Mouse (Mus musculus): ENCODE results near the gene Mepce. TPM values are rescaled to one million over a fixed set of nuclear protein-coding genes. Genes with fewer than 3 reads are reported as not detected.
"Not testable (repeated sequence)": the region's sequence is repeated elsewhere in the genome, so short reads cannot be mapped to it uniquely, and the experiment has no call there.

Mepce gene
- polyA plus RNA-seq, 1 experiment from 2014 or later, result 11.8 TPM

- not testable (repeated sequence) for H3K27ac ChIP-seq; H3K27me3 ChIP-seq (ENCODE audit: low read depth, poor library complexity, severe bottlenecking); H3K4me3 ChIP-seq; DNase-seq (ENCODE audit: low spot score); H3K9me3 ChIP-seq (replicated peaks)
- 92% methylated on average over 8 of the region's 8 CpGs for WGBS
- H3K4me1 ChIP-seq, result peaks cover 45% of the 10 kb centered on the region
- peaks cover 50% of the 10 kb centered on the region for H3K36me3 ChIP-seq
These were observed 37.2 kb downstream of the Mepce start for GRCm38 (mm10) chr5:137750212-137750611.

- Histone ChIP-seq H3K4me1 (peaks cover 46% of the 10 kb centered on the region), H3K27me3 (ENCODE audit: low read depth, poor library complexity, severe bottlenecking) (no peaks in the 10 kb centered on the region), H3K27ac (peak overlapping the region; percentile 63), H3K36me3 (peaks cover 47% of the 10 kb centered on the region), H3K4me3 (peak overlapping the region; percentile 81; the same call in 1 of the 2 replicates), H3K9me3 (replicated peaks) (no peaks in the 10 kb centered on the region)
- WGBS, result 59% methylated on average over 6 of the region's 6 CpGs
- DNase-seq (ENCODE audit: low spot score), result no peak
These were observed 38.1 kb downstream of the Mepce start for GRCm38 (mm10) chr5:137749196-137749836.

- Histone ChIP-seq H3K27me3 (ENCODE audit: low read depth, poor library complexity, severe bottlenecking) (no peaks in the 10 kb centered on the region), H3K27ac (peak overlapping the region; percentile 88), H3K4me1 (peaks cover 46% of the 10 kb centered on the region), H3K9me3 (replicated peaks) (no peaks in the 10 kb centered on the region), H3K36me3 (peaks cover 36% of the 10 kb centered on the region), H3K4me3 (peak overlapping the region; percentile 81)
- WGBS, result 32% methylated on average over 5 of the region's 5 CpGs
- peak; percentile 46 for DNase-seq (ENCODE audit: low spot score)
These were observed 39.2 kb downstream of the Mepce start for GRCm38 (mm10) chr5:137748130-137748770.

- Histone ChIP-seq H3K4me3 (peak overlapping the region; percentile 81), H3K9me3 (replicated peaks) (no peaks in the 10 kb centered on the region), H3K27ac (peak overlapping the region; percentile 88), H3K36me3 (peaks cover 29% of the 10 kb centered on the region), H3K4me1 (peaks cover 43% of the 10 kb centered on the region), H3K27me3 (ENCODE audit: low read depth, poor library complexity, severe bottlenecking) (no peaks in the 10 kb centered on the region)
- 5% methylated on average over 26 of the region's 26 CpGs for WGBS
- peak; percentile 54 for DNase-seq (ENCODE audit: low spot score)
These were observed 40.0 kb downstream of the Mepce start for GRCm38 (mm10) chr5:137747326-137747961.

- Histone ChIP-seq H3K27me3 (ENCODE audit: low read depth, poor library complexity, severe bottlenecking) (no peaks in the 10 kb centered on the region), H3K4me1 (peaks cover 45% of the 10 kb centered on the region), H3K4me3 (peak overlapping the region; percentile 81), H3K9me3 (replicated peaks) (no peaks in the 10 kb centered on the region), H3K27ac (peak overlapping the region; percentile 88), H3K36me3 (peaks cover 24% of the 10 kb centered on the region)
- DNase-seq (ENCODE audit: low spot score), result peak; percentile 57
- WGBS, result under 1% methylated on average over 16 of the region's 16 CpGs
These were observed 40.6 kb downstream of the Mepce start for GRCm38 (mm10) chr5:137746851-137747325.

GRCm38 (mm10) chr5:137746282-137746850 lies 41.1 kb downstream of the Mepce start:
- H3K36me3 ChIP-seq, result peaks cover 18% of the 10 kb centered on the region
- peaks cover 50% of the 10 kb centered on the region for H3K4me1 ChIP-seq
- H3K4me3 ChIP-seq, result peak overlapping the region; percentile 81
- H3K27me3 ChIP-seq (ENCODE audit: low read depth, poor library complexity, severe bottlenecking), result no peaks in the 10 kb centered on the region
- no peaks in the 10 kb centered on the region for H3K9me3 ChIP-seq (replicated peaks)
- 0% methylated on average over 20 of the region's 20 CpGs for WGBS
- peak overlapping the region; percentile 88 for H3K27ac ChIP-seq
- DNase-seq (ENCODE audit: low spot score), result peak; percentile 81

- Histone ChIP-seq H3K27me3 (ENCODE audit: low read depth, poor library complexity, severe bottlenecking) (no peaks in the 10 kb centered on the region), H3K36me3 (peaks cover 10% of the 10 kb centered on the region), H3K4me3 (peak within 1 kb of the TSS; percentile 81), H3K27ac (peak within 1 kb of the TSS; percentile 88), H3K9me3 (replicated peaks) (no peaks in the 10 kb centered on the region), H3K4me1 (peaks cover 59% of the 10 kb centered on the region)
- WGBS, result 7% methylated on average over 28 of the region's 28 CpGs
- peak; percentile 92 for DNase-seq (ENCODE audit: low spot score)
These were observed 42.0 kb downstream of the Mepce start, which contains the start of gene Tsc22d4 for GRCm38 (mm10) chr5:137745214-137746171. Gene Tsc22d4, plus strand, starts transcription at chr5:137745730.

- WGBS, result 89% methylated on average over 7 of the region's 7 CpGs
These were observed 43.3 kb downstream of the Mepce start for GRCm38 (mm10) chr5:137744197-137744596.

GRCm38 (mm10) chr5:137742836-137743235 lies 44.6 kb downstream of the Mepce start:
- Histone ChIP-seq H3K4me1 (peaks cover 65% of the 10 kb centered on the region), H3K9me3 (replicated peaks) (no peaks in the 10 kb centered on the region), H3K27me3 (ENCODE audit: low read depth, poor library complexity, severe bottlenecking) (no peaks in the 10 kb centered on the region), H3K36me3 (peaks cover 7% of the 10 kb centered on the region; the same call in 1 of the 2 replicates), H3K4me3 (no peak overlapping the region), H3K27ac (no peak overlapping the region)
- no peak for DNase-seq (ENCODE audit: low spot score)
- 89% methylated on average over 6 of the region's 6 CpGs for WGBS

More at GRCm38 (mm10) chr5:137744197-137744596, 43.3 kb downstream of the Mepce start:
- H3K4me3 ChIP-seq, result no peak overlapping the region
- H3K4me1 ChIP-seq, result peaks cover 67% of the 10 kb centered on the region
- H3K27ac ChIP-seq, result no peak overlapping the region
- H3K9me3 ChIP-seq (replicated peaks), result no peaks in the 10 kb centered on the region
- 0 out of 2 replicates have a peak, but pooled peaks cover 4% of the 10 kb centered on the region for H3K36me3 ChIP-seq
- DNase-seq (ENCODE audit: low spot score), result no peak
- no peaks in the 10 kb centered on the region for H3K27me3 ChIP-seq (ENCODE audit: low read depth, poor library complexity, severe bottlenecking)

- H3K4me1 ChIP-seq, result peaks cover 61% of the 10 kb centered on the region
- WGBS, result 58% methylated on average over 10 of the region's 10 CpGs
- H3K36me3 ChIP-seq, result peaks cover 10% of the 10 kb centered on the region; the same call in 1 of the 2 replicates
- H3K4me3 ChIP-seq, result peak overlapping the region; percentile 81
- H3K27ac ChIP-seq, result no peak overlapping the region; the same call in 1 of the 2 replicates
- no peaks in the 10 kb centered on the region for H3K27me3 ChIP-seq (ENCODE audit: low read depth, poor library complexity, severe bottlenecking)
- no peak for DNase-seq (ENCODE audit: low spot score)
- no peaks in the 10 kb centered on the region for H3K9me3 ChIP-seq (replicated peaks)
These were observed 45.4 kb downstream of the Mepce start for GRCm38 (mm10) chr5:137742048-137742447.

- H3K27me3 ChIP-seq (ENCODE audit: low read depth, poor library complexity, severe bottlenecking), result no peaks in the 10 kb centered on the region
- peaks cover 17% of the 10 kb centered on the region for H3K36me3 ChIP-seq
- H3K9me3 ChIP-seq (replicated peaks), result no peaks in the 10 kb centered on the region
- peak within 1 kb of the TSS; percentile 89 for H3K27ac ChIP-seq
- WGBS, result under 1% methylated on average over 71 of the region's 71 CpGs
- peak; percentile 89 for DNase-seq (ENCODE audit: low spot score)
- peak within 1 kb of the TSS; percentile 81 for H3K4me3 ChIP-seq
- peaks cover 53% of the 10 kb centered on the region for H3K4me1 ChIP-seq
These were observed 46.2 kb downstream of the Mepce start, which contains the start of gene Nyap1 for GRCm38 (mm10) chr5:137741023-137741931. Gene Nyap1, minus strand, starts transcription at chr5:137741607.

All from limb, embryonic 10.5 days (tissue).